ENCODE assay signal across 28 mouse cellular contexts in the genomic region with DNA sequence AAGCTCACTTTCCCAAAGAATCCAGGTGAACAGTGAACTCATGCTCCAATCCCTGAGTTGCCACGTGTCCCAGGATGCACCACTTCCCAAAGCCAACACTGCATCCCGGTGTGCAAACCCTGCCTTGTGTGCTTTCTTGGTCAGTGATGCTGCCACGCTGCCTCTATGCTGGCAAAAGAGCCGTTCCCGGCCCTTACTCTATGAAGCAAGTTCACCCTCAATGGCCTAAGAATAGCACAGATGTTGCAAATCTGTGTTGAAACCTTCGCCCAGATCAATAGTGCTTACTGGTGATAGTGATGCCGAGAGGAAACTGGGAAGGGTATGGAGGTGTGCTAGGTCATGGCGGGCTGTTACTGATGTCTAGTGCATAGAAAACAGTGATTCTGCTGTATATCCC.
"Had no signal": no experiment of that assay in that cellular context is flagged by ENCODE, and none has a peak within 500 bp of the region (broad histone marks: within the 10 kb centered on the region; RNA-seq: fewer than 3 reads in every experiment).

No protein-coding gene starts in this region.

- H3K36me3 ChIP-seq: limb, embryonic 10.5 days; limb, embryonic 12.5 days; limb, embryonic 13.5 days; limb, embryonic 15.5 days; liver, embryonic 12.5 days; liver, embryonic 13.5 days; liver, embryonic 15.5 days; lung, embryonic 15.5 days; midbrain, embryonic 10.5 days; midbrain, embryonic 12.5 days; midbrain, embryonic 13.5 days; midbrain, embryonic 15.5 days had no signal

- H3K4me2 ChIP-seq: limb, embryonic 12.5 days; limb, embryonic 13.5 days; limb, embryonic 15.5 days; liver, embryonic 12.5 days; liver, embryonic 13.5 days; liver, embryonic 15.5 days; lung, embryonic 14.5 days; lung, embryonic 15.5 days; midbrain, embryonic 12.5 days; midbrain, embryonic 13.5 days; midbrain, embryonic 15.5 days had no signal

- H3K4me1 ChIP-seq: limb, embryonic 10.5 days; limb, embryonic 12.5 days; limb, embryonic 13.5 days; limb, embryonic 15.5 days; liver, embryonic 12.5 days; liver, embryonic 15.5 days; lung, embryonic 15.5 days; megakaryocyte, embryonic 14.5 days; midbrain, embryonic 15.5 days had no signal

- H3K27ac ChIP-seq: left cerebral cortex, adult 2 months; limb, embryonic 10.5 days; limb, embryonic 12.5 days; limb, embryonic 13.5 days; limb, embryonic 15.5 days; liver, embryonic 12.5 days; liver, embryonic 13.5 days; liver, embryonic 14.5 days; liver, embryonic 15.5 days; lung, embryonic 15.5 days; macrophage; midbrain, embryonic 10.5 days; midbrain, embryonic 12.5 days; midbrain, embryonic 13.5 days; midbrain, embryonic 15.5 days had no signal

- H3K9me3 ChIP-seq: limb, embryonic 10.5 days; limb, embryonic 13.5 days; limb, embryonic 15.5 days; liver, embryonic 12.5 days; liver, embryonic 13.5 days; liver, embryonic 15.5 days; lung, embryonic 15.5 days; midbrain, embryonic 13.5 days; midbrain, embryonic 15.5 days had no signal

- H3K27me3 ChIP-seq: limb, embryonic 12.5 days; liver, embryonic 12.5 days; liver, embryonic 13.5 days; liver, embryonic 15.5 days; lung, embryonic 15.5 days; megakaryocyte, embryonic 14.5 days; midbrain, embryonic 12.5 days; midbrain, embryonic 13.5 days had no signal

- H3K4me3 ChIP-seq: left cerebral cortex, adult 2 months; limb, embryonic 10.5 days; limb, embryonic 12.5 days; limb, embryonic 13.5 days; limb, embryonic 15.5 days; liver, embryonic 12.5 days; liver, embryonic 13.5 days; liver, embryonic 15.5 days; lung, embryonic 15.5 days; megakaryocyte, embryonic 14.5 days; midbrain, embryonic 10.5 days; midbrain, embryonic 12.5 days; midbrain, embryonic 13.5 days; midbrain, embryonic 15.5 days; myocyte had no signal

- ATAC-seq: liver, embryonic 12.5 days; lung, postnatal 0 days; midbrain, embryonic 13.5 days; midbrain, embryonic 15.5 days; midbrain, embryonic 16.5 days had no signal

- H3K9ac ChIP-seq: limb, embryonic 12.5 days; limb, embryonic 13.5 days; limb, embryonic 15.5 days; liver, embryonic 12.5 days; liver, embryonic 13.5 days; liver, embryonic 14.5 days; liver, embryonic 15.5 days; lung, embryonic 14.5 days; lung, embryonic 15.5 days; midbrain, embryonic 12.5 days; midbrain, embryonic 13.5 days; midbrain, embryonic 15.5 days had no signal

- DNase-seq: layer of hippocampus, postnatal 36 days; left cerebral cortex, postnatal 4 days; liver, embryonic 13.5 days; lung, adult 18-20 months; lung, adult 2 months; lung, embryonic 14.5 days; lung, postnatal 14 days; lung, postnatal 36 days; lung, postnatal 4 days; midbrain, embryonic 14.5 days had no signal
